ENCODE assay signal across 8 mouse cellular contexts in genomic region chr13:100014906-100015895, GRCm38 (mm10). TPM values are rescaled to one million over a fixed set of nuclear protein-coding genes. Genes with fewer than 3 reads are reported as not detected.
DNase-seq lines count a peak whose midpoint lies in the region; ATAC-seq and TF ChIP-seq lines count a peak whose summit lies in the region.

Gene Mccc2 (minus strand): TSS chr13:100015639.

- H3K4me1 ChIP-seq in cortical plate, adult 2 months (ENCODE audit: control insufficient read depth, insufficient read depth, low read length): peaks cover 7% of the 10 kb centered on the region
- peaks cover 64% of the 10 kb centered on the region for H3K4me1 ChIP-seq in megakaryocyte, embryonic 14.5 days

- DNase-seq in gastrocnemius, adult 8-10 months (ENCODE audit: low spot score in 2 of 2): peak; percentile 68 to 81
- peak; percentile 89 for DNase-seq in hindlimb bud, embryonic 11.5 days (ENCODE audit: extremely low spot score, low read depth, low spot score)
- DNase-seq in left cerebral cortex, adult 8-10 months (ENCODE audit: low spot score in 2 of 2): peak; percentile 57 to 82
- DNase-seq in right cerebral cortex, postnatal 10 days (ENCODE audit: low spot score in 2 of 2): peak; percentile 93 to 94
- DNase-seq in urinary bladder, postnatal 25 days (ENCODE audit: low spot score): peak; percentile 60

- H3K36me3 ChIP-seq in megakaryocyte, embryonic 14.5 days (replicated peaks; ENCODE audit: low read length): peaks cover 6% of the 10 kb centered on the region

- no peaks in the 10 kb centered on the region for H3K27me3 ChIP-seq in megakaryocyte, embryonic 14.5 days (replicated peaks)

- TF ChIP-seq POLR2A in cortical plate, adult 2 months (IDR thresholded peaks at IDR 0.05; ENCODE audit: extremely low read depth, insufficient read depth, low read length): peak; percentile 90

- TF ChIP-seq CTCF in cortical plate, adult 2 months (IDR thresholded peaks at IDR 0.05; ENCODE audit: extremely low read depth, insufficient read depth, low read length): no peak

- H3K4me3 ChIP-seq in cortical plate, adult 2 months (ENCODE audit: insufficient read depth, low read length): peak within 1 kb of the TSS; percentile 75
- peak within 1 kb of the TSS; percentile 98 for H3K4me3 ChIP-seq in megakaryocyte, embryonic 14.5 days (replicated peaks)

- H3K27ac ChIP-seq in cortical plate, adult 2 months (ENCODE audit: insufficient read depth, low read length): 0 out of 2 replicates have a peak within 1 kb of the TSS, but pooled peaks have one; percentile 13

- peak; percentile 99 for ATAC-seq in activated CD4-positive, CD25-positive, alpha-beta regulatory T cell, adult 4 months

- no peaks in the 10 kb centered on the region for H3K9me3 ChIP-seq in megakaryocyte, embryonic 14.5 days

RNA-seq across cellular contexts. Expression of gene Mccc2, which starts in this region (rescaled TPM):
- polyA plus RNA-seq in activated CD4-positive, CD25-positive, alpha-beta regulatory T cell, adult 4 months (2017; shearing (Covaris generic)): 10 to 100 TPM; 10.5 to 16.3 TPM
- 17.5 and 17.6 TPM in 2 replicates for polyA plus RNA-seq in cortical plate, adult 2 months (2012; rRNA removed)
- total RNA-seq in gastrocnemius, adult 8-10 months (2022): 10 to 100 TPM; 29.1 to 35.9 (median 29.6) TPM
- 10 to 100 TPM; 26.6 to 30.7 (median 29.1) TPM for total RNA-seq in left cerebral cortex, adult 8-10 months (2022)
- 7.9 and 13.6 TPM in 2 replicates for polyA plus RNA-seq in megakaryocyte, embryonic 14.5 days (2012; ENCODE audit: insufficient read depth, low replicate concordance)

Comparison
In these comparisons a context has a peak if more than half of its experiments do, and no peak if none do; other contexts are left out.
1. Peak in every context shown above with its lines: DNase-seq, ATAC-seq, H3K4me3 ChIP-seq and H3K27ac ChIP-seq.